Mouse (Mus musculus) kidney, adult 9 months (tissue): Measurements from ENCODE around the gene Slc25a43.
"Not testable (repeated sequence)": the region's sequence is repeated elsewhere in the genome, so short reads cannot be mapped to it uniquely, and the experiment has no call there.

Experiments
- DNase-seq: peaks from one replicate; pipeline ENCODE4 v3.0.0; 2022

Slc25a43 gene

GRCm38 (mm10) chrX:36794571-36794970, 51.1 kb downstream of the Slc25a43 start:
- no peak for DNase-seq

DNA sequence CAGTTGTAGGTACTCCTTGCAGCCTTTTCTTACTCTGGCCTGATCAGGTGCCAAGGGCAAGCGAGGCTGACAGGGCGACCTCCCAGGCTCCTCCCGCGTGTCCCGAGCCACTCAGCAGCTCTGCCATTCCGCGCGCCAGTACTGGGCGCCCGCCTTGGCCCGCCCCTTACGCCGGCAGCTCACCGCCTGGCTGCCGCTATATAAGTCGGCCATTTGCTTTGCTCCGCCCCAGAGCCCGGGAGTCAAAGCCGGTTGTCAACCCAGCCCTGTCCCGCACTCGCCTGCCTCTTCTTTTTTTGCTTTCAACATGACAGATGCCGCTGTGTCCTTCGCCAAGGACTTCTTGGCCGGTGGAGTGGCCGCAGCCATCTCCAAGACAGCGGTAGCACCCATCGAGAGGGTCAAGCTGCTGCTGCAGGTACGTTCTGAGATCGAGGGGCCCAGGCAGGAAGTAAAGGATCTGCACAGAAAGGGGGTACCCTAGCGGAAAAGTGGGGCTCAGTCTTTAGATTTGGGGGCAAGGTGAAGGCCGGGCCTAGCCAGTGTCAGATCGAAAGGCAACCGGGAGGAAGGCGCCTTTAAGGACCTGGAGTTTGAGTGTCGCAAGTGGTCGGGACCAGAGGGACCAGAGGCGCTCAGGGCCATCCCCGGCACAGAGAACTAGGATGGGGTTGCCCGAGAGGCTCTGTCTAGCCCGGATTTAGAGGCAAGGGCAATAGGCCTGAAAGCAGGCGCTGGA, 52.1 kb downstream of the Slc25a43 start, which contains the start of gene Slc25a5:
Slc25a5 (plus strand) TSS at position 228 of the 739 bp plus-strand sequence.
- DNase-seq: peak; percentile 90

DNA sequence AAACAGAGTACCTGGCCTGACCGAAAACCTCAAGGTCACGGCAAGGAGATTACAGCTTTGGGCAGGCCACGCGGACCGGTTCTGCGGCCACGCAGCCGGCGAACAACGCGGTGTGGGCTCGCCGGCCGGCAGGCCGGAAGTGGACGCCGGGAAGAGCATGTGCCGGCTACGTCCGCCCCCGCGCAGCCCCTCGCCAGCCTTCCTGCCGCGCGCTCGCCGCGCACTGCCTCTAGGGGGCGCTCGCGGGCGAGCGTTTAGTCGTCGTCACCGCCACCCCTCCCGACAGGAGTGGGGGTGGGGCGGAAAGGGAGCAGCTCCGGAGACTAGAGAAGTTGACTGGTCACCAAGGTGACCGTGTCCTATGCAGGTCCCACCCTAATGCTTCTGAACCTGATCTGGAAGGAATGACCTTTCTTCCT, 52.7 kb downstream of the Slc25a43 start:
- DNase-seq: peak; percentile 81

DNA sequence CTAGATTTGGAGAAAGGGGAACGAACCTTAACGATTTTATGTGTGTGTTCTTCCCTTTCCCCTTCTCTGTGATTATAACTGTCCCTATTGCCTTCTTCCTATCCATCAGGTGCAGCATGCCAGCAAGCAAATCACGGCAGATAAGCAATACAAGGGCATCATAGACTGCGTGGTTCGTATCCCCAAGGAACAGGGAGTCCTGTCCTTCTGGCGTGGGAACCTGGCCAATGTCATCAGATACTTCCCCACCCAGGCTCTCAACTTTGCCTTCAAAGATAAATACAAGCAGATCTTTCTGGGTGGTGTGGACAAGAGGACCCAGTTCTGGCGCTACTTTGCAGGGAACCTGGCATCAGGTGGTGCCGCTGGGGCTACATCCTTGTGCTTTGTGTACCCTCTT, 53.3 kb downstream of the Slc25a43 start:
- not testable (repeated sequence) for DNase-seq

- DNase-seq: no peak
Observed at GRCm38 (mm10) chrX:36799131-36799879, 55.8 kb downstream of the Slc25a43 start.

DNA sequence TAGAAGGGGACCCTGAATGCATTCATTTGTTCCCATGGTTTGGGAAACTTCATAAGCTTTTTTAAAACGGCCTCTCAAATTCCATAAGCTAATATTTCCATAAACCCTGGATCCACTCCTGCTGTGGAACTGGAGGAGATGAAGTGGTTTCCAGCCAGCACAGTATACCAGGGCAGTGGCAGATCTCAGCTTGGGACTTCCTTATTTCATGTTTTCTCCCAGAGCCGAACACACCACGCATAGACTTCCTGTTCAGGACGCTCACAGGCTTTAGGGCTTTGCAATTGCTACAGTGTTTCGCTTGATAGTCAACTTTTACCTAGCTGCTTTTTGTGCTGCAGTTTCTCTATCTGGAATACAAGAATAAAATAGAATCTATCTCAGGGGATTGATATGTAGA, 59.7 kb downstream of the Slc25a43 start:
- DNase-seq: no peak

GRCm38 (mm10) chrX:36804196-36804595, 60.7 kb downstream of the Slc25a43 start:
- peak; percentile 82 for DNase-seq

- DNase-seq: no peak
Observed at GRCm38 (mm10) chrX:36805466-36806235, 62.2 kb downstream of the Slc25a43 start.

GRCm38 (mm10) chrX:36807360-36808317, 64.2 kb downstream of the Slc25a43 start:
- DNase-seq: peak; percentile 93

- DNase-seq: no peak
Observed at GRCm38 (mm10) chrX:36808318-36808683, 64.8 kb downstream of the Slc25a43 start.

GRCm38 (mm10) chrX:36811377-36811776, 67.9 kb downstream of the Slc25a43 start:
- DNase-seq: no peak

DNA sequence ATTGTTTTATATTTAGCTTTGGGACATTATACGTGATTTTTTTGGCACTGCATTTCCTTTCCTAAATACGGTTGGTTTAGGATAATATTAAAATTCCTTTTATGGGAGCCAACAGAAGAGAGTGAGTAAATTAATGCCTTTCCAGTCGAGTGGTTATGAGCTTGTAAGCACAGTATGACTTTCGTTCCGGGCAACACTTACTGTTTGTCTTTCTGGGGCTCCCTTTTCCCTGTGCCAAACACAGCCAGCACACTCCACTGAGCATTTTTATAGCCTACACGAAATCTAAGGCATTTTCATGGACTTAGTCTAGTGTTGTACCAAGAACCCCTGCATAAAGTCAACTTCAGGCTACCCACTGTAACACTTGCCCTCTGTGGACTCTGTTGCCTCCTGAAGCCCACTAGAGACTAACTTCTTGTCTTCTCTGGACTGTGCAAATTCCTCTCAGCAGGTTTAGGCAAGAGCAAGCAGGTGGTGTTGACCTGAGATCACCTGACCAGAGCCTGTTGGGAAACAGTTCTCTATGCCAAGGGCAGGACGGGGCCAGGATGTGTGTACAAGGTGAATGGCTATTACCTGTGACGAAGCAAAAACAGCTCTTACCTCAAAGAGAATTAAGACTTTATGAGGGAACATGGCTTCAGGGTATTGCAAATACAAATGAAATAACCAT, 70.8 kb downstream of the Slc25a43 start:
- DNase-seq: peak; percentile 87

DNA sequence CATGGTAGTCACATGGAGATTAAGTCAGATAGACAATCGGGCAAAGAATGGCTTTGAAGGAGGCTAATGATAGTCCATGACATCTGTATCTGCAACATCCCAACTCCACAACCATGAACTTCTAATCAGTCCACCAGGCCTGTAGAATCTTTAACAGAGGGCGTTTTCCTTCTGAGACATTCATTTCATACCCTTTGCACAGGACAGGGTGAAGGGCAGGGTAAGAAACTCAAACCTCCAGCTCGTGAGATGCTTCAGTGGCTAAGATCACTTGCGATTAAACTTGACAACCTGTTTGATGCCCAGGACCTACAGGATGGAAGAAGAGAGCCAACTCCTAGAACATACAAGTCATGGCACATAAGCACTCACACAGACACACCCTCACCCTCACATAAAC, 71.6 kb downstream of the Slc25a43 start:
- DNase-seq: peak; percentile 66

- no peak for DNase-seq
Observed at GRCm38 (mm10) chrX:36815439-36815838, 72.0 kb downstream of the Slc25a43 start.

GRCm38 (mm10) chrX:36816368-36816899, 73.0 kb downstream of the Slc25a43 start:
- DNase-seq: no peak

- no peak for DNase-seq
Observed at GRCm38 (mm10) chrX:36816953-36817441, 73.5 kb downstream of the Slc25a43 start.

- peak; percentile 58 for DNase-seq
Observed at GRCm38 (mm10) chrX:36819575-36819974, 76.1 kb downstream of the Slc25a43 start.

DNA sequence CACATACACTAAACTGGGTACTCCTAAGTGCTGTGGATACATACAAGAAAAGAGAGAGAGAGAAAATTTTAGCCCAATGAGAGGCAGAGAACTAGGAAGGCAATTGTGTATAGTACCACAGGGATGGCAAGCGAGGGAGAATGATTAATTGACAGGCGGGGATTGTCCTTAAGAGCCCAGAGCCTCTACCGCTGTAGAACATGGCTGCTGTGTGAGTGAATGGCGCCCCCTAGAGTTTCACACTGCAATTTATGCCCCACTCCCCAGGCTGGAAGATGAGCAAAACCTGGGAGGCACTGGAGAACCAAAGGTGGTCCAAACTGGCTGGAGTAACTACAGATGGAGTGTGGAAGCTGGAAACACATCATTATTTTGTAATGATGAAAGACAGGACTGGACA, 76.7 kb downstream of the Slc25a43 start:
- DNase-seq: peak; percentile 79

DNA sequence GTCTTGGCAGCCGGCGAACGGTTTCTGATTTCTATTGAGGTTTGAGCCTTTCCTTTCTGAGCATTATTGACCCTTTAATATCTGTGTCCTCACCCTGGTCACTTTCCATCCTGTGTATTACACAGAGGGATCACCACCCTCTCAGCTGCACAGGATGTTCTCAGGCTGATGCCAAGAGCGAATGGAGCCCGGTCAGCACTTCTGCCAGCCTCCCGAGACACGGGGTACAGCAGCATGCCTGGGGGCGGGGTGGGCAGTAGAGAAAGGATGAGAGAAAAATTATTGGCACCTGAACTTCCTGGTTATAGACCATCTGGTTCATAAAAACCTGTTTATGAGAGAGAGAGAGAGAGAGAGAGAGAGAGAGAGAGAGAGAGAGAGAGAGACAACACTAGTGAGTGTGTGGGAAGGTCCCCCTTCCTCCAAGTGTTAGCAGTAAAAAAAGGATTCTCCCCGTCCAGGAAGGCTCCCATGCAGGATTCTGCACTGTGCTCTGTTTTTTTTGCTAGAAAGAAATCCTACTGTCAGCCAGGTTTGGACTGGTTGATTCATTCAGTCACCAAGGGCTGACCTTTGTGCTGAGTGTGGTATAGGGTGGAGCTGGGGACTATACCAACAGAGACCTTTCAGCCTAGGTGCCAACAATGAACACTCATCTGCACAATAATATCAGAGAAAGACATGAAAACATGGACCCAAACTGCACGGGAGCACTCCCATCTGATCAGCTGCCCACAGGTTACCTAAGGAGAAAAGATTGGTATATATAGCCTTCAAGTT, 80.7 kb downstream of the Slc25a43 start:
- peak; percentile 53 for DNase-seq

- DNase-seq: peak; percentile 83
Observed at GRCm38 (mm10) chrX:36825032-36825431, 81.6 kb downstream of the Slc25a43 start.
